Mouse (Mus musculus) kidney, postnatal 0 days (tissue): ENCODE measurements at regions not wholly inside any gene's neighbourhood (a gene's known extent, or its start where the extent isn't known, plus 50 kb on each side); places are given as distances from the start of the nearest gene placed in this dataset.

ENCODE experiments used
- ATAC-seq: fragments of 200-750 bp; cut with Nextera tagmentation; replicated peaks from 2 replicates; pipeline ENCODE4 v1.8.0; 2017; ENCODE audit warnings: low read depth, moderate number of reproducible peaks, moderate TSS enrichment, moderate library complexity; ENCODE audit not compliant: low FRiP score
- DNase-seq: peaks from one replicate; pipeline ENCODE4 v3.0.0-alpha.2; 2016; ENCODE audit warnings: low spot score
- H3K27ac ChIP-seq: fragments of 300-500 bp; sonication (generic); 2 replicates; pipeline ENCODE4 v1.5.1; 2014; ENCODE audit warnings: mild to moderate bottlenecking
- H3K27me3 ChIP-seq: fragments of 300-500 bp; sonication (generic); 2 replicates; pipeline ENCODE4 v1.6.1; 2014; ENCODE audit warnings: low read length, mixed read lengths; ENCODE audit not compliant: insufficient read depth
- H3K36me3 ChIP-seq: fragments of 300-500 bp; sonication (generic); 2 replicates; pipeline ENCODE4 v1.6.1; 2014; ENCODE audit warnings: low read length, mixed read lengths; ENCODE audit not compliant: insufficient read depth
- H3K4me1 ChIP-seq: fragments of 300-500 bp; sonication (generic); replicated peaks from 2 replicates; pipeline ENCODE4 v1.6.1; 2014; ENCODE audit warnings: antibody characterized with exemption, low read length, mixed read lengths; ENCODE audit not compliant: insufficient read depth
- H3K4me2 ChIP-seq: fragments of 300-500 bp; sonication (generic); 2 replicates; pipeline ENCODE4 v1.6.1; 2014; ENCODE audit warnings: mild to moderate bottlenecking, low read length, moderate library complexity, mixed read lengths
- H3K4me3 ChIP-seq: fragments of 300-500 bp; sonication (generic); replicated peaks from 2 replicates; pipeline ENCODE4 v1.5.1; 2014; ENCODE audit warnings: low read depth, low read length
- H3K9ac ChIP-seq: fragments of 300-500 bp; sonication (generic); 2 replicates; pipeline ENCODE4 v1.6.1; 2014; ENCODE audit warnings: low read depth, low read length
- H3K9me3 ChIP-seq: fragments of 300-500 bp; sonication (generic); replicated peaks from 2 replicates; pipeline ENCODE4 v1.6.1; 2016; ENCODE audit warnings: low read length, inconsistent platforms, mixed read lengths
- CTCF ChIP-seq: IDR thresholded peaks from 2 replicates; pipeline ENCODE4 v1.5.1; 2016; ENCODE audit warnings: antibody characterized with exemption, low read depth, mild to moderate bottlenecking, moderate library complexity
- WGBS: fragments of 180-500 bp; shearing (Covaris S2); extraction: QIAGEN DNeasy Blood & Tissue Kit; methylation state at CpG from one replicate; pipeline ENCODE4 v1.1.7; 2014; 5-methylcytosine and 5-hydroxymethylcytosine counted together

DNA sequence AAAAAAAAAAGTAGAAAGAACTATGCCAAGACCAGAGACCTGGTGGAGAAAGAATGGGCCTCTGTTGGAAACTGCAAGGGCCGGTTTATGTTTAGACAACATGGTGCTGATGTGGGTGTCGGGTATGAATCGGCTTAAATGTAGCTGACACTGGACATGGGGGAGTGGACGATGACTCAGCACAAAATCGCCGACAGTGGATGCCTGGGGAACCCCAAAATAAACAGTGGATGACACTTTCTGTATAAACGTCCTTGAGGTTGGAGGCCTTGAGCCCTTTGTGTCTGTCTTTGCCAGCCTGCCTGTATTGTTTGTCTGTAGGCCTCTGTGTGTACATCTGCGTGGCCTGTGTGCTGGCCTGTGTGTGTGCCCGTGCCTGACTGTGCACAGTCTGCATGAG is 52.1 kb upstream of the Enah start:
- H3K9me3 ChIP-seq: no peaks in the 10 kb centered on the region
- H3K36me3 ChIP-seq: no peaks in the 10 kb centered on the region
- no peak overlapping the region for H3K4me2 ChIP-seq
- no peak for DNase-seq
- no peak overlapping the region for H3K9ac ChIP-seq
- H3K4me1 ChIP-seq: no peaks in the 10 kb centered on the region
- no peak overlapping the region for H3K27ac ChIP-seq
- whole genome bisulfite sequencing: 65% methylated on average over 9 of the region's 9 CpGs
- no peak overlapping the region for H3K4me3 ChIP-seq
- no peaks in the 10 kb centered on the region for H3K27me3 ChIP-seq
- no peak for TF ChIP-seq CTCF
- ATAC-seq: no peak

- no peak for TF ChIP-seq CTCF
- no peak overlapping the region for H3K4me2 ChIP-seq
- H3K9me3 ChIP-seq: no peaks in the 10 kb centered on the region
- H3K9ac ChIP-seq: no peak overlapping the region
- ATAC-seq (no peak), DNase-seq (no peak)
- no peaks in the 10 kb centered on the region for H3K4me1 ChIP-seq
- H3K27me3 ChIP-seq: no peaks in the 10 kb centered on the region
- H3K4me3 ChIP-seq: no peak overlapping the region
- WGBS: 62% methylated on average over 6 of the region's 6 CpGs
- H3K36me3 ChIP-seq: no peaks in the 10 kb centered on the region
- no peak overlapping the region for H3K27ac ChIP-seq
Measured at GRCm38 (mm10) chr1:182073180-182073579, 51.4 kb upstream of the Srp9 start.

GRCm38 (mm10) chr1:182074265-182074664 is 50.3 kb upstream of the Srp9 start:
- Histone ChIP-seq H3K4me2 (no peak overlapping the region), H3K9me3 (no peaks in the 10 kb centered on the region), H3K27me3 (no peaks in the 10 kb centered on the region), H3K4me1 (no peaks in the 10 kb centered on the region), H3K27ac (no peak overlapping the region), H3K9ac (no peak overlapping the region), H3K36me3 (no peaks in the 10 kb centered on the region), H3K4me3 (no peak overlapping the region)
- peak; percentile 57 for DNase-seq
- no peak for ATAC-seq
- 71% methylated on average over 10 of the region's 10 CpGs for WGBS
- no peak for TF ChIP-seq CTCF
